Comparison of ENCODE assay signal across 27 mouse cellular contexts in genomic region chr9:121602381-121602780, GRCm38 (mm10). TPM values are rescaled to one million over a fixed set of nuclear protein-coding genes. Genes with fewer than 3 reads are reported as not detected.
A peak's percentile ranks its signal among the peaks of the same experiment; 100 is the strongest.
DNase-seq lines count a peak whose midpoint lies in the region; ATAC-seq and TF ChIP-seq lines count a peak whose summit lies in the region.
"Had no signal": no experiment of that assay in that cellular context is flagged by ENCODE, and none has a peak within 500 bp of the region (broad histone marks: within the 10 kb centered on the region; RNA-seq: fewer than 3 reads in every experiment).

No protein-coding gene starts in this region.

- H3K4me3 ChIP-seq in midbrain, embryonic 10.5 days = no peak overlapping the region
- H3K4me3 ChIP-seq in midbrain, postnatal 0 days (ENCODE audit: low read depth, low read length) = no peak overlapping the region
- H3K4me3 ChIP-seq: embryonic facial prominence, embryonic 13.5 days; heart, embryonic 10.5 days; hindbrain, embryonic 13.5 days; layer of hippocampus, adult 2 months; limb, embryonic 13.5 days; liver, embryonic 13.5 days; megakaryocyte, embryonic 14.5 days; midbrain, embryonic 15.5 days had no signal

- no peak for TF ChIP-seq CTCF in midbrain, postnatal 0 days (IDR thresholded peaks at IDR 0.05)

- 88% methylated on average over 2 of the region's 2 CpGs for WGBS in midbrain, embryonic 10.5 days
- 90% methylated on average over 2 of the region's 2 CpGs for WGBS in midbrain, postnatal 0 days

- H3K36me3 ChIP-seq in midbrain, embryonic 10.5 days = no peaks in the 10 kb centered on the region
- no peaks in the 10 kb centered on the region for H3K36me3 ChIP-seq in midbrain, postnatal 0 days (ENCODE audit: insufficient read depth, low read length)
- H3K36me3 ChIP-seq: embryonic facial prominence, embryonic 13.5 days; heart, embryonic 10.5 days; hindbrain, embryonic 13.5 days; limb, embryonic 13.5 days; liver, embryonic 13.5 days; midbrain, embryonic 15.5 days had no signal

- no peaks in the 10 kb centered on the region for H3K9me3 ChIP-seq in midbrain, embryonic 10.5 days (replicated peaks)
- no peaks in the 10 kb centered on the region for H3K9me3 ChIP-seq in midbrain, postnatal 0 days (ENCODE audit: low read length)
- H3K9me3 ChIP-seq: embryonic facial prominence, embryonic 13.5 days; heart, embryonic 10.5 days; hindbrain, embryonic 13.5 days; limb, embryonic 13.5 days; liver, embryonic 13.5 days; midbrain, embryonic 15.5 days had no signal

- H3K27me3 ChIP-seq in midbrain, embryonic 10.5 days (ENCODE audit: low read depth, poor library complexity, severe bottlenecking) = no peaks in the 10 kb centered on the region
- H3K27me3 ChIP-seq in midbrain, postnatal 0 days (ENCODE audit: insufficient read depth, low read length) = no peaks in the 10 kb centered on the region
- H3K27me3 ChIP-seq: embryonic facial prominence, embryonic 13.5 days; hindbrain, embryonic 13.5 days; limb, embryonic 13.5 days; midbrain, embryonic 15.5 days had no signal

- 0 out of 2 replicates have a peak overlapping the region, but pooled peaks have one; percentile 23 for H3K27ac ChIP-seq in midbrain, embryonic 10.5 days (replicated peaks)
- H3K27ac ChIP-seq in midbrain, postnatal 0 days (ENCODE audit: low read depth, low read length) = no peak overlapping the region
- H3K27ac ChIP-seq: embryonic facial prominence, embryonic 13.5 days; heart, embryonic 10.5 days; hindbrain, embryonic 13.5 days; limb, embryonic 13.5 days; liver, embryonic 13.5 days; midbrain, embryonic 15.5 days; stomach, postnatal 0 days had no signal

- peak; percentile 17 for DNase-seq in CD4-positive, CD25-positive, alpha-beta regulatory T cell, adult 2 months (ENCODE audit: low read depth, low spot score)
- no peak for DNase-seq in midbrain, embryonic 10.5 days (ENCODE audit: low spot score)
- no peak for DNase-seq in midbrain, postnatal 0 days (ENCODE audit: low spot score)
- DNase-seq in T-cell, adult 2 months (ENCODE audit: low spot score) = peak; percentile 19
- DNase-seq in heart, adult 8-10 months (ENCODE audit: low spot score) = no peak
- DNase-seq in cerebellum, adult 11-12 months = no peak
- DNase-seq: cerebellum, postnatal 10 days; gastrocnemius, postnatal 36 days; kidney, adult 2 months; kidney, postnatal 14 days; layer of hippocampus, postnatal 36 days; liver, embryonic 13.5 days had no signal

- H3K4me1 ChIP-seq in midbrain, embryonic 10.5 days = peaks cover 16% of the 10 kb centered on the region
- H3K4me1 ChIP-seq in midbrain, postnatal 0 days (ENCODE audit: insufficient read depth, low read length) = no peaks in the 10 kb centered on the region; the same call in 1 of the 2 replicates
- H3K4me1 ChIP-seq: liver, embryonic 13.5 days; megakaryocyte, embryonic 14.5 days had no signal

- ATAC-seq in CD4-positive, CD25-positive, alpha-beta regulatory T cell, adult 4 months = no peak
- ATAC-seq in midbrain, postnatal 0 days (ENCODE audit: low FRiP score) = no peak
- 0 out of 4 replicates have a peak, but pooled peaks have one; percentile 19 to 42 for ATAC-seq in hematopoietic stem cell, adult 5-6 weeks (replicated peaks in 1 of 2; ENCODE audit: insufficient read depth in 1 of 2, low FRiP score in 2 of 2, low TSS enrichment in 1 of 2, low read depth in 1 of 2, poor library complexity in 2 of 2, severe bottlenecking in 2 of 2)
- ATAC-seq: forebrain, embryonic 16.5 days; inflammation-experienced regulatory T-cells, adult 6 months; lung, postnatal 0 days; midbrain, embryonic 15.5 days had no signal

- H3K4me2 ChIP-seq in midbrain, postnatal 0 days (ENCODE audit: low read depth, low read length, poor library complexity, severe bottlenecking) = no peak overlapping the region
- H3K4me2 ChIP-seq: embryonic facial prominence, embryonic 13.5 days; hindbrain, embryonic 13.5 days; limb, embryonic 13.5 days; liver, embryonic 13.5 days; midbrain, embryonic 15.5 days had no signal

- no peak overlapping the region for H3K9ac ChIP-seq in midbrain, postnatal 0 days (replicated peaks; ENCODE audit: low read length, poor library complexity, severe bottlenecking)
- H3K9ac ChIP-seq: embryonic facial prominence, embryonic 13.5 days; hindbrain, embryonic 13.5 days; limb, embryonic 13.5 days; liver, embryonic 13.5 days; midbrain, embryonic 15.5 days had no signal

RNA-seq across cellular contexts. Expression of gene Lyzl4, which starts 39.5 kb away (rescaled TPM):
- polyA plus RNA-seq in CD4-positive, CD25-positive, alpha-beta regulatory T cell, adult 4 months (2017; shearing (Covaris generic)) = not detected
- polyA plus RNA-seq in midbrain, embryonic 10.5 days (2016; fragmentation: Nextera tagmentation; extraction: Ambion mirVana) = not detected in 2 replicates
- not detected in 2 replicates for total RNA-seq in midbrain, postnatal 0 days (2014; rRNA removed)
- polyA plus RNA-seq in midbrain, postnatal 0 days (2015; fragmentation: Nextera tagmentation; extraction: Ambion mirVana) = 0.28 TPM in 1 of 2 replicates, not detected in the other
- not detected in 2 replicates for total RNA-seq in hematopoietic stem cell, adult 5-6 weeks (2017)
- not detected for total RNA-seq in heart, adult 8-10 months (2022)
- total RNA-seq: gastrocnemius, postnatal 36 days; heart, postnatal 10 days; neutrophil, adult 5-6 weeks had no signal
- polyA plus RNA-seq: forebrain, embryonic 16.5 days; heart, embryonic 10.5 days; hindbrain, embryonic 13.5 days; inflammation-experienced regulatory T-cells, adult 6 months; lung, postnatal 0 days had no signal

RNA-seq across cellular contexts. Expression of gene Vipr1, which starts 40.1 kb away (rescaled TPM):
- polyA plus RNA-seq in CD4-positive, CD25-positive, alpha-beta regulatory T cell, adult 4 months (2017; shearing (Covaris generic)) = 1 to 10 TPM; 1.3 to 2.0 TPM
- 0.35 and 0.80 TPM in 2 replicates for polyA plus RNA-seq in midbrain, embryonic 10.5 days (2016; fragmentation: Nextera tagmentation; extraction: Ambion mirVana)
- 0.05 and 0.82 TPM in 2 replicates for total RNA-seq in midbrain, postnatal 0 days (2014; rRNA removed)
- 0.26 and 0.36 TPM in 2 replicates for polyA plus RNA-seq in midbrain, postnatal 0 days (2015; fragmentation: Nextera tagmentation; extraction: Ambion mirVana)
- 0.25 and 0.45 TPM in 2 replicates for total RNA-seq in hematopoietic stem cell, adult 5-6 weeks (2017)
- total RNA-seq in heart, adult 8-10 months (2022) = 1 to 10 TPM; 1.9 to 3.6 (median 2.1) TPM

Comparison
In these comparisons a context has a peak if more than half of its experiments do, and no peak if none do; other contexts are left out.
1. DNase-seq: peak in CD4-positive, CD25-positive, alpha-beta regulatory T cell, adult 2 months (single experiment) and T-cell, adult 2 months (single experiment); none in midbrain, embryonic 10.5 days (single experiment), midbrain, postnatal 0 days (single experiment), heart, adult 8-10 months (single experiment) and cerebellum, adult 11-12 months (single experiment).
2. ATAC-seq: peak in hematopoietic stem cell, adult 5-6 weeks (2 of 2); none in CD4-positive, CD25-positive, alpha-beta regulatory T cell, adult 4 months (single experiment) and midbrain, postnatal 0 days (single experiment).